Mouse (Mus musculus) small intestine, adult 2 months (tissue): ENCODE measurements around the gene Gm17428. TPM values are rescaled to one million over a fixed set of nuclear protein-coding genes. Genes with fewer than 3 reads are reported as not detected.

Source experiments
- H3K27ac ChIP-seq: fragments of 200-500 bp; 2 replicates; pipeline ENCODE4 v1.5.1; 2012; ENCODE audit warnings: low read depth, low read length, control low read depth, inconsistent platforms; ENCODE audit not compliant: insufficient read depth
- H3K27me3 ChIP-seq: fragments of 200-500 bp; 2 replicates; pipeline ENCODE4 v1.6.1; 2012; ENCODE audit warnings: mild to moderate bottlenecking, moderate library complexity, low read length, inconsistent platforms; ENCODE audit not compliant: control insufficient read depth, insufficient read depth
- H3K36me3 ChIP-seq: fragments of 200-500 bp; 2 replicates; pipeline ENCODE4 v1.6.1; 2012; ENCODE audit warnings: mild to moderate bottlenecking, low read length, control low read depth, inconsistent platforms; ENCODE audit not compliant: control insufficient read depth, insufficient read depth
- H3K4me1 ChIP-seq: fragments of 200-500 bp; 2 replicates; pipeline ENCODE4 v1.6.1; 2012; ENCODE audit warnings: low read length, inconsistent platforms, mixed read lengths; ENCODE audit not compliant: control insufficient read depth, insufficient read depth, insufficient read length
- H3K4me3 ChIP-seq: fragments of 200-500 bp; 2 replicates; pipeline ENCODE4 v1.5.1; 2012; ENCODE audit warnings: low read depth, mild to moderate bottlenecking, control low read depth, inconsistent platforms, low read length, moderate library complexity
- CTCF ChIP-seq: fragments of 200-500 bp; IDR thresholded peaks from 2 replicates; pipeline ENCODE4 v1.5.1; 2012; ENCODE audit warnings: low read depth, mild to moderate bottlenecking, control low read depth, inconsistent platforms, low read length, moderate library complexity, mixed read lengths; ENCODE audit not compliant: insufficient replicate concordance, insufficient read length; ENCODE audit errors: extremely low read depth
- POLR2A ChIP-seq: fragments of 200-500 bp; IDR thresholded peaks from 2 replicates; pipeline ENCODE4 v1.6.1; 2012; ENCODE audit warnings: low read depth, mild to moderate bottlenecking, control low read depth, inconsistent platforms, low read length, moderate library complexity
- WGBS: fragments of 180-500 bp; shearing (Covaris S2); methylation state at CpG from one replicate; pipeline ENCODE4 v1.1.7; 2018; 5-methylcytosine and 5-hydroxymethylcytosine counted together
- polyA plus RNA-seq: library from polyadenylated mRNA; depleted of rRNA; stranded (reverse); fragments of >200 nt; gene quantifications from 2 replicates; pipeline ENCODE4 v1.2.3, GENCODE M21; 2012

Gm17428 gene
- polyA plus RNA-seq, 1 experiment = not detected

- Histone ChIP-seq H3K36me3 (no peaks in the 10 kb centered on the region), H3K4me1 (no peaks in the 10 kb centered on the region), H3K4me3 (no peak overlapping the region), H3K27ac (no peak overlapping the region), H3K27me3 (no peaks in the 10 kb centered on the region)
- TF ChIP-seq POLR2A = no peak
- no peak for TF ChIP-seq CTCF
- WGBS = 77% methylated on average over 2 of the region's 2 CpGs
Observed at GRCm38 (mm10) chr14:55005506-55005905, 28.8 kb downstream of the Gm17428 start.

DNA sequence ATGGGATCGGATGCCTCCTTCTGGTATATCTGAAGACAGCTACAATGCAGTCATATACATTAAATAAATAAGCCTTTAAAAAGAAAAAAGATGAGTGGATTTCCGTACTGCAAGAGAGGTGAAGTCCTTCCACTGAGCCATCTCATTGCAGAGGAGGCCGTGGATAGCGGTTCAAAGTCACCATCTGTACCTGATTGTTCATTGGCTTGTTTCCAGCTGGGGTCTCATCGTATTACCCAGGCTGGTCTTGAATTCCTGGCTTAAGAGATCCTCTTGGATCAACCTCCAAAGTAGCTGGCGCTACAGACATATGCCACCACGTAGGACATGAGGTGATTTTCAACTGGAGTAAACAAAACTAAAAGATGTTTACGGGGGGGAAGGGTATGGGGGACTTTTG is 29.2 kb downstream of the Gm17428 start:
- no peak overlapping the region for H3K27ac ChIP-seq
- 88% methylated on average over 8 of the region's 8 CpGs for WGBS
- TF ChIP-seq CTCF (no peak), POLR2A (no peak)
- no peaks in the 10 kb centered on the region for H3K36me3 ChIP-seq
- no peaks in the 10 kb centered on the region for H3K4me1 ChIP-seq
- no peaks in the 10 kb centered on the region for H3K27me3 ChIP-seq
- no peak overlapping the region for H3K4me3 ChIP-seq

DNA sequence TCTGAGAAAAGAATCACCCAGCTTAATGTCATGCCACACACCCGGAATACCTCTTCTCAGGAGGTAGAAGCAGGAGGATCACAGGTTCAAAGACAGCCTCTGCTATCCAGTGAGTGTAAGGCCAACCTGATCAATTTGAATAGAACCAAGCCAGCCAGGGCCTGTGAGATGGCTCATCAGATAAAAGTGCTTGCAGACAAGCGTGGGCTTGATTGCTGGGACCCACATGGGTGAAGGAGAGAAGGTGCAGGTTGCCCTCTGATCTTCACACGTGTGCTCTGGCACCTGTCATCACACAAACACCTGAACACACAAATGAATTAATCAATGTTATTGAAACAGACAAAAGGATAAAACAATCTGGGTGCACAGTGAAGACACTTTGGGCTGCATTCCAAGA is 29.8 kb downstream of the Gm17428 start:
- Histone ChIP-seq H3K4me1 (no peaks in the 10 kb centered on the region), H3K27ac (no peak overlapping the region), H3K4me3 (no peak overlapping the region), H3K27me3 (no peaks in the 10 kb centered on the region), H3K36me3 (no peaks in the 10 kb centered on the region)
- TF ChIP-seq CTCF = no peak
- no peak for TF ChIP-seq POLR2A
- 65% methylated on average over 3 of the region's 3 CpGs for WGBS

DNA sequence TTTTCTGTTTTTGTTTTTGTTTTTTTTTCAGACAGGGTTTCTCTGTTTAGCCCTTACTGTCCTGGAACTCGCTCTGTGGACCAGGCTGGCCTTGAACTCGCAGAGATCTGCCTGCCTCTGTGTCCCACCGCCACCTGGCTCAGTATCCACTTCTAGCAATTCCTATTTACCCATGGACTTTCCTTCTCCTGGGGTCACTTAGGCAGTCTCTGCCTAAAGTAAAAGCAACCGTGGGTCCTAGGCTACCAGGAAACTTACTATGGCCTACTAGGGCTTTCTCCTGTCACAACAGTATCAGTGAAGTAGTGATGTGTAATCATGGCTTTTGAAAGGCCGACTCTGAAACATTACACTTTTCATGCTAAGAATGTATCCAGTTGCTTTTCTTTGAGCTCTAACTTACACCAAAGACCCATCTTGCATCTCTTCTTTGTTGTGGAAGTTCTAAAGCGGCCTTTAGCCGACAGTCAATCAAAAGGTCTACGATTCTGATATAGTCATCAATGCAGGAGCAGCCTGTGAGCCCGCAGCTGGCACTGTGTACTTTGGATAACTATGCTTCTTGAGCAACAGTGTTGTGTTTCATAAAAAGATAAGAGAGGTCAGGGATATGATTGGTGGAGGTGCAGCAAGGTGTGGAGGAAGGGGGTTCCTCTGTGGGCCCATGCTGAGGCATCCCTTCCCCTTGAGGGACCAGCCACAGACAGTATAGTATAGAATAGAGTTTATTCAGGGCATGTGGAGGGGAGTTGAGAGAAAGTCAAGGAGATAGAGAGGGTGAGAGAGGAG is 30.6 kb downstream of the Gm17428 start:
- H3K27me3 ChIP-seq = no peaks in the 10 kb centered on the region
- WGBS = 57% methylated on average over 9 of the region's 9 CpGs
- TF ChIP-seq CTCF = no peak
- no peak for TF ChIP-seq POLR2A

DNA sequence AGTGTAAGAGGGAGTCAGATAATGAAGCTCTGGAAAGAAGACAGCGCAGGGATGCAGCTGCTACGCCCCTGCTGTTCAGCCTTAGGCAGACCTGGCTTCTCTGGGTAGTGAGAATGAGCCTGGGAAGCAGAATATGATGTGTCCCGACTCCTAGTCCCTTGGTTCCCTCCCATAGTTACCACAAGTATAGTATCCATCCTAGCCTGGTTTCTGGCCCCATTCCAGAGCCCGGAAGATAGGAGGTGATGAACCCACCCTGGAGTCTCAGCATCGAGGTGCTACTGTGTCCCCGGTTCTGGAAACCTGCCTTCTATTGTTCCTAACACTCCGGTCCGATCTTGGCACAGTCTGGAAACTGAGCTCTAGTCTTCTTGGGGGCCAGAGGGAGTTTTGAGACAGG is 31.7 kb downstream of the Gm17428 start:
- Histone ChIP-seq H3K27ac (no peak overlapping the region), H3K27me3 (no peaks in the 10 kb centered on the region), H3K4me3 (no peak overlapping the region), H3K4me1 (no peaks in the 10 kb centered on the region), H3K36me3 (no peaks in the 10 kb centered on the region)
- 58% methylated on average over 8 of the region's 8 CpGs for WGBS
- TF ChIP-seq POLR2A = no peak
- no peak for TF ChIP-seq CTCF

More for the DNA sequence above, 30.6 kb downstream of the Gm17428 start:
- Histone ChIP-seq H3K27ac (no peak overlapping the region), H3K4me3 (no peak overlapping the region), H3K4me1 (no peaks in the 10 kb centered on the region), H3K36me3 (no peaks in the 10 kb centered on the region)

GRCm38 (mm10) chr14:55011116-55011515 is 34.4 kb downstream of the Gm17428 start:
- Histone ChIP-seq H3K4me1 (no peaks in the 10 kb centered on the region), H3K27ac (no peak overlapping the region), H3K36me3 (no peaks in the 10 kb centered on the region), H3K4me3 (no peak overlapping the region), H3K27me3 (no peaks in the 10 kb centered on the region)
- TF ChIP-seq POLR2A (no peak), CTCF (peak; percentile 17; the same call in 1 of the 2 replicates)
- 79% methylated on average over 4 of the region's 4 CpGs for WGBS

GRCm38 (mm10) chr14:55014591-55014990 is 37.9 kb downstream of the Gm17428 start:
- peak overlapping the region; percentile 76 for H3K4me3 ChIP-seq
- H3K36me3 ChIP-seq = peaks cover 8% of the 10 kb centered on the region; the same call in 1 of the 2 replicates
- under 1% methylated on average over 27 of the region's 27 CpGs for WGBS

More at GRCm38 (mm10) chr14:55014591-55014990, 37.9 kb downstream of the Gm17428 start:
- no peaks in the 10 kb centered on the region for H3K27me3 ChIP-seq
- TF ChIP-seq POLR2A (no peak), CTCF (no peak)
- H3K27ac ChIP-seq = peak overlapping the region; percentile 90
- no peaks in the 10 kb centered on the region for H3K4me1 ChIP-seq
